Mouse (Mus musculus): ENCODE data around the gene Rffl.
"Not testable (repeated sequence)": the region's sequence is repeated elsewhere in the genome, so short reads cannot be mapped to it uniquely, and the experiment has no call there.

Gene Rffl

DNA sequence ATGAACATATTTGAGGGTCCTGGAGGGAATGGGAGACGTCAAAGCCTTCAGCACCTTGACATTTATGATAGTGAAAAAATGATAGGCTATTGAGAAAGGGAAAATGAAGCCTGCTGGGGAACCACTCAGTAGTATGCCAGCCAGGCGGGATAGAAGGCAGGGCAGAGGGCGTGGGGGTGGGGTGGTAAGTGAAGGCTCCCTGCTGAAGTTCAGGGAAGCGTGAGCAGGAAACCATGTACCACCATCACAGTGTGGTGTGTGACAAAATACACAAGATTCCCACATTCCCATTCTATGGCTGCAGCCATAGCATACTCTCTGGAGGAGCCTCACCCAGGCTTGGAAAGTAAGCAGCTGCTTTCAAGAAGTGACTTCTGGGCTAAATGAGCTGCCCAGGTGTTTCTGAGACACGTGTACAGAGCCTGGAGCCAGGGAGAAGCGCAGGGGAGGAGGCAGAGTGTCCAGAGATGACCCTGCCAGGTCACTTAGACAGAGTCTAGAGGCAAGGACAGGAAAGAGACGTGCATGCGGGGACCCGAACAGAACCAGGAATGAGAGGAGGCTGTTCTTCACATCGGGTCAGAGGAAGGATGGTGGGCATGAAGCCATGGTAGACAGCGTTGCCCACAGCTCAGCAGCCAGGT, 26.1 kb downstream of the Rffl start:
- no peak for DNase-seq

- DNase-seq: no peak
Observed at GRCm38 (mm10) chr11:82838511-82838910, 32.5 kb downstream of the Rffl start.

GRCm38 (mm10) chr11:82837848-82838247, 33.2 kb downstream of the Rffl start:
- DNase-seq: no peak

GRCm38 (mm10) chr11:82837192-82837591, 33.8 kb downstream of the Rffl start:
- no peak for DNase-seq

DNA sequence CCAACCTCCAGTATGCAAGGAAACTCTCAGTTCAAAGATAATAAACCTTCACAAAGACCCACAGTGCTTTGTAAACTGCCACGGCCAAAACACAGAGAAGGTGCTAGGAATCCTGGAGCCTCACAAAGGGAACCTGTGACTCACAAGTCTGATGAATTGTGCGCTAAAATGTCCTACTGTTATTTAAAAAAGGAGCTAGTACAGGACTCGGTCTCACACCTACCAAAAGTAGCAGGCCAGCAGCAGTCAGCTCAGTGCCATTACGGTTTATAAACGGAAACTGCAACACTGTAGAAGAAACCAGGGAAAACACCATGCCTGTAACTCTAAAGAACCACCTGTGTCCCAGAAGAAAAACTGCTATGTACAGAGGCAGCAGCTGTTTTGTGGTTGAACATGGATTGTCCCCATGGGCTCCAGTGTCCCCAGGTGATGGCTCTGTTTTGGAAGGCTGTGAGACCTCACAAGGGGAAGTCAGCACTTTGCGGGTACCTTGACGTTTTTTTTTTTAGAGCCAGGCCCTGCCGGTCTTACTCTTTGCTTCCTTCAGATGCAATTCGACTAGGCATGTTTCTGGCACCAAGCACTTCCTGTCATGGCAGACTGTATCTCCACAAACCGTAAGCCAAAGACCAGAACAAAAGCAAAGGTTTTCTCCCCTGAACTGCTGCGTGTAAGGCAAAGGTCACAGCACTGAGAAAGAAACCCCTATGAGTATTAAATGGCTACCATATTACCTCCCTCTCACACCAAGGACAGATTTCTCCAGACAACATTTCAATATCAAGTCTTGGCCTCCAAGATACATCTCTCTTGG, 35.2 kb downstream of the Rffl start:
- DNase-seq: no peak

DNA sequence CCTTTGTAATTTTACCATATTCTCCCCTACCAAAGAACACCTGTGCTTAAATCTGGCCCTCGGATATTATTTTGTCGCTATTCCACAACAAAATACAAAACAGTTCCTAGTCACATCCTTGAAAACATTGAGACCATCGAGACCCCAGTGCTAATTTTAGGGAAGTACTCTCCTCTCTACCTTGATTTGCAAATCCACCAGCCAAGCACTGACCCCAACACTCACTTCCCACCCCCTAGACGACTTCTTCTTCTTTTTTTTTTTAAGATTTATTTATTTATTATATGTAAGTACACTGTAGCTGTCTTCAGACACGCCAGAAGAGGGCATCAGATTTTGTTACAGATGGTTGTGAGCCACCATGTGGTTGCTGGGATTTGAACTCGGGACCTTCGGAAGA, 36.7 kb downstream of the Rffl start:
- not testable (repeated sequence) for DNase-seq

GRCm38 (mm10) chr11:82833929-82834328, 37.1 kb downstream of the Rffl start:
- no peak for DNase-seq

GRCm38 (mm10) chr11:82832402-82832801, 38.6 kb downstream of the Rffl start:
- DNase-seq: not testable (repeated sequence)

DNA sequence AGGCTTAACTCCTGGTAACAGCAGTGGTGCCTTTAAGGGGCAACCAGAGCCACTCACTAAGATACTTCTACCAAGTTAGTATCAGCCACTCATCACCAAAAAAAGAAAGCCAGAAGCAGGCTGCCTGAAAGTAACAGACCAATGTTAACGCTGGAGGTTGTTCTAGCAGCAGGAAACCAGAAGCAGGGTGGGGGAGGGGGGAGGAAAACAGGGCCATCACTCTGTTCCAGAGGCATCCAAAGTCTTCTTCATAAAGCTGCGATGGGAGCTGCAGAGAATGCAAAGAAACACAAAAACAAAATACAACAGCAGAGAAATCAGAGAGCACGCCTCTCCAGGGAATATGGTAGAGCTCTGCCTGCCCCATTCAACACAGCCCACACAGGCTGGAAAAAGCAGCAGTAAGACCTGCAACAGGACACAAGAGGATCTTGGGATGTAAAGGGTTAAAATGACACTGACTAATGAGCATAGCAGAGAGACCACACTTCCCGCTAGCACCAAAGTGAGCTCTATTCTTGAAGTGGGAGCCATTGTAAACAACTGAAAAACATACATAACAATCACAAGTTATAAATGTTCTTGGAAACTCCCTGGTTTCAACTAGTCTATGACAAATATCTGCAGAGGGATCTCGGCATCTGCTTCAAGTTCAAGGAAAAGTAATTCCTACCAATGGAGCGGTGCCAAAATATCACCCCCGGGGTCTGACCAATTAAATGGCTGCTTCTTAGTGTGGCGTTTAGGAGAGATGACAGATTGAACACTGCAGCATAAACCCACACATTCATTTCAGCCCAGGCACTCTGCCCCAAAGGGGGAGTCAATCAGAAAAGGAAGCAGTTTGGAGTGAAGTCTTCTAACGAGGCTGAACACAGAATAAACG, 39.8 kb downstream of the Rffl start:
- no peak for DNase-seq

DNA sequence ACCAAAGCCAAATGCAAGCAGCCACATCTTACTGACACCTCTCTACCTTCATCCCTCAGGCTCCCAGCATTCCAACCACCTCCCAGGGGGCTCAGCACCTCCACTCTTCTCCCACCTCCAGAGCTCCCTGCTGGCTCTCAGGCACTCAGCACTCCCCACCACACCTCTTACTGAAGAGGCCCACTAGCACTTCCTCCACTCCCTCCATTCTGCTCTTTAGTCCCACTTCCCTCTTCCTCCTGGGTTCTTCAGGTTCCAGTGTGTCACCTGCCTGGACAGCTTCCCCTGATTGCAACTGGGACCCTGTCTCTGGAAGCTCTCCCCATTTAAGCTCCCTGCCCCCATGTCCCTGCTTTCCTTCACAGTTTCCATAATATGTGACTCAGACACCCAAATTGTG, 44.2 kb downstream of the Rffl start:
- DNase-seq: no peak

DNA sequence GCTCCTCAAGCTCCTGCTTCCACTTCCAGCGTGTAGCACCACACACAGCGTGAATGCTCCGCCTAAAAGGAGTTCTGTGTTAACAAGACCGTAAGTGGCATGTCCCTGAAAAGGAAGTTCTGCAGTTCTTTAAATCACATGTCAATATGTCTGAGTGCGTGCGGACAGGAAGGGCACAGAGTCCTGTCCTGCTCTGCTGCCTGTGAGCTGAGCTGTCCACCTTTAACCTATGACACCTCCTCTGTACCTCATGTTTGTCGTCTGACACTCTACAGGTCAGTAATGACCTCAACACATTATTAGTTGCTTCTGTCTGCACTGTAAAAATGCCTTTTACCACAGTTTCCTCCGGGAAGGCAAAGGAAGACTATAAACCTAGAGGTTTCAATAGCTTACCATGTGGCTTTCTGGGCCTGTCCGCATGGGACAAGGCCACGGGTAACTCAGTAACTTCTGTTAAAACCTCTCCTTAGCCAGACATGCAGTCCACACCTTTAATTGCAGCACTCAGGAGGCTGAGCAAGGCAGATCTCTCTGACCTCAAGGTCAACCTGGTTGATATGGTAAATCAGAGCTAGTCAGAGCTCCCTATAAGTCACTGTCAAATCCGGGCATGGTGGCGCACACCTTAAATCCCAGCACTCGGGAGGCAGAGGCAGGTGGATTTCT, 50.1 kb downstream of the Rffl start:
- DNase-seq: no peak

DNA sequence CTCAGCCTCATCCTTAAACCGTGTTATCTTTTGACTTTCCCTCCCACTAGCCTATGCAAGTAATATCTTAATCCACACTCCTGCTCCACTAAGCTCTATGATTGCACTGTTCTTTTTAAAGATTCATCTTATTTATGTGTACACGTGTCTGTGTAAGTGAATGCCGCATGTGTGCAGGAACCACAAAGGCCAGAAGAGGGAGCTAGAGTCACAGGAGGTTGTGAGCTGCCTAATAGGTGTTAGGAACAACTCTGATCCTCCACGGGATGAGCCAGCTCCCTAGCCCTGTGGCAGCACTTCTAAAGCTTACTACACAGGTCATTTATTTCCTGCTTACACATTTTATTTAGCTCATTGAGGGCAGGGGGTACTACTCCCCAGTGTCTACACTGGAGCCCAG, 51.7 kb downstream of the Rffl start:
- DNase-seq: peak; percentile 46 to 47

DNA sequence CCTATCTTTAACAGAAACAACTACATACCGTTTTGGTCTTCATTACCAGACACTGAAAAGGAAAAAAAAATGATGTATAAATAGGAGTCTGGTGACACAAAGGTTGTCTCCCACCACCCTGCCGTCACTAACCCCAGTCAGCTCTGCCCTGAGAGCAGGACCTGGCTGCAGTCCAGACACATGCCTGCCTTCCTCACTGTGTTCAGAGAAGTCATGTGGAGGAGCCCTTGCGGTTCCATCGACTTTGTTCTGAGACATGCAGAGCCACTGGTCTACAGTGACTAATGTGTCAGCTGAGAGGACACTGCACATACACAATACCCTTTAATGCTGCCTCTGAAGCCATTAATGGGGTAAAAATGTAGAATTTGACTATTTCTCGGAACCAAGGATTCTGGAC, 62.5 kb downstream of the Rffl start:
- no peak for DNase-seq

DNA sequence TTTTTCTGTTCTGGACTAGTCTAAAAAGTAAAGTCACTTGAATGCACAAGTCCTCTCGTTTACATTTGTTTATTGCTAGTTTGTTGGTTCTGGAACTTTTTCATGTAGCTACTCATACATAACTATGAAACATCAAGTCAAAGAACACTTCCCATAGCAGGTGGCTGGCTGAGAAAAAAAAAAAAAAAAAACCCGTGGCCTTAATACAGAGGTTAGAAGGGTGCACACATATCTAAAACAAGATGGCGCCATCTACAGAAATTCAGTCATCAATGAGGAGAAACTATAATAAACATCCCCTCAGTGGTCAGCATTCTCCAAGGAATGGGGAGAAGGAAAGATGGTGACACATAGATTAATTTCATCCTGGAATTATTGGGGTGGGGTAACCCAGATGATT, 63.6 kb downstream of the Rffl start:
- DNase-seq: no peak

- no peak for DNase-seq
Observed at GRCm38 (mm10) chr11:82806656-82807055, 64.4 kb downstream of the Rffl start.

DNA sequence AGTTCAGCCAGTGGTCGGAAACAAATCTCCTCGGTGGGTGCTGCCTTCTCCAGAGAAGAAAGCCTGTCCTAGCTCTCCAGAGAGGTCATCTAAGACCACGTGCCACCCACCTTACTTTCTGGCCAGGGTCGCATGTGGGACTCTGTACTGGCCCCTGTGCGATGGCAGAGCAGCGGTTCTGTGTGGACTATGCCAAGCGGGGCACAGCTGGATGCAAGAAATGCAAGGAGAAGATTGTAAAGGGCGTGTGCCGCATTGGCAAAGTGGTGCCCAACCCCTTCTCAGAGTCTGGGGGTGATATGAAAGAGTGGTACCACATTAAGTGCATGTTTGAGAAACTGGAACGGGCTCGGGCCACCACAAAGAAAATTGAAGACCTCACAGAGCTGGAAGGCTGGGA, 87.6 kb downstream of the Rffl start:
- no peak for DNase-seq

GRCm38 (mm10) chr11:82782197-82782596, 88.8 kb downstream of the Rffl start:
- no peak for DNase-seq

- peak; percentile 95 for DNase-seq
Observed at GRCm38 (mm10) chr11:82780983-82781903, 89.8 kb downstream of the Rffl start, which contains the start of gene Lig3. Gene Lig3 (plus strand): TSS chr11:82781108.

DNA sequence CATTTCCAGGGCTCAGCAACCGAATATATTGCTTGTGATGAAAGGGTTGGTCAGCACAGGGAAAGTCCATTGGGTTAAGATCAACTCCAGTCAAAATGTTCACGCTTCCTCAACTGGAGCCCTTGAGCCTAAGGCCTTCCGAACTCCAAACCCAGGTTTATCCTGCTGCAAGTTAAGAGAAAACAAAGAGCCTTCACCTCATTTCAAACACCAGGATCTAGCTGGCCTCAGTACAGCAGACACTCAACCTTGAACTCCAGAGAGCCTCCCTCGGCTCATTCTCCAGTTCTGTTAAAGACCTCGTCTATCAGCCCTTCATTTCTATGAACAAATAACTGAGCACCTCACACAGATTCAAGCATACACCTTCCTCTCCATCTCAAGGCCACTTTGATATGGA, 90.9 kb downstream of the Rffl start:
- DNase-seq: no peak

DNA sequence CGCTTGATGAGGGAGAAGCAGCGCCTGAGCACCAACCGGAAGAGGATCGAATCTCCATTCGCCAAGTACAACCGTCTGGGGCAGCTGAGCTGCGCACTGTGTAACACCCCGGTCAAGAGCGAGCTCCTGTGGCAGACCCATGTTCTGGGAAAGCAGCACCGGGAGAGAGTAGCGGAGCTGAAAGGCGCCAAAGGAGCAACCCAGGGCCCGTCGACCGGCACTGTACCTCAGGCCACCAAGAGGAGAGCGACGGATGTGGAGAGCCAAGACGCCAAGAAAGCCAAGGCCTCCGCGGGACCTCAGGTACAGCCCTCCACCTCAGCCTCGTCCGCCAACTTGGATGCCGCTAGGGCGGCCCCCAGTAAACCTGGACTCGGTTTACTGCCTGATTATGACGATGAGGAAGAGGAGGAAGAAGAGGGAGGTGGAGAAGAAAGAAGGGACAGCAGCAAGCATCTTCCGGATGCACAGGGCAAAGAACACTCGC, 106.5 kb downstream of the Rffl start:
- DNase-seq: no peak

DNA sequence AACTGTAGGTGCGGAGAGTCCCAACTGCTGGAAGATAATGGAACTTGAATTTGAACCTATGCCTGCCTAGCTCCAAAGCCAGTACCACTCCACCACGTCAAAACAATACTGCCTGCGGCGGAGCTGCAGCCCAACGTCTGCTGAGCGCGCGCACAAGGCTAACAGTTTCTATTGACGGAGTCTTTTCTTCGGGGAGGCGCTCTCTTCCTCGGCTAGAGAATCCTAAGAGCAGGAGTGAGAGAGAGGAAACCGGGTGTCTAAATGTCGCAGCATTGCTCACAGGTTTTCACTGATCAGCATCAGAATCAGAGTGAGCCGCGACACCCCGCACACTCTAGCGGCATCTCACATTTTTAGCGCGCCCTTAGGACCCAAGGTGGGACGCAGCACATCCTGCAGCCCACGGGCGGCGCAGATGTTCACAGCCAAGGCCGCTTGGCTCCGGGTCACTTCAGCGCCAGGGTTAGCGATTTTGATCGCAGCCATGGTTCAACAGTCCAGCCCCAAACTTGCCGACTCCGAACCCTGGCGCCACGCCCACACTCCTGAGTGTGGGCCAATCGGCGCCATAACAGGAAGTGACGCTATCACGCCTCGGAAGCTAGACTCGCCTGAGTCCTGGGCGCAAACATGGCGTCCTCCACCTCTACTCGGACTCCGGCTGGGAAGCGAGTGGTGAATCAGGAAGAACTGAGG, 107.1 kb downstream of the Rffl start, which contains the start of the genes Cct6b and Zfp830:
Gene Cct6b, minus strand, starts transcription at position 580 of the 696 bp plus-strand sequence.
Gene Zfp830, plus strand, starts transcription at position 604 of the 696 bp plus-strand sequence.
- DNase-seq: peak; percentile 91 to 93

Data from lung, adult 18-20 months (tissue).